Mouse (Mus musculus): Measurements from ENCODE around the gene Car2. TPM values are rescaled to one million over a fixed set of nuclear protein-coding genes. Genes with fewer than 3 reads are reported as not detected.
A peak's percentile ranks its signal among the peaks of the same experiment; 100 is the strongest.

Gene Car2
- polyA plus RNA-seq, 1 experiment from 2014 or later, result 394 TPM

- H3K27me3 ChIP-seq (ENCODE audit: control insufficient read depth, insufficient read depth, low read length), result no peaks in the 10 kb centered on the region
These were observed 24.9 kb upstream of the Car2 start for GRCm38 (mm10) chr3:14861165-14861564.

GRCm38 (mm10) chr3:14861787-14862186, 24.3 kb upstream of the Car2 start:
- no peaks in the 10 kb centered on the region for H3K4me1 ChIP-seq (ENCODE audit: control insufficient read depth, insufficient read depth, low read length)
- no peaks in the 10 kb centered on the region for H3K27me3 ChIP-seq (ENCODE audit: control insufficient read depth, insufficient read depth, low read length)
- ATAC-seq (replicated peaks; ENCODE audit: insufficient number of reproducible peaks, low FRiP score, low TSS enrichment), result no peak
- H3K4me3 ChIP-seq (ENCODE audit: low read depth, low read length), result no peak overlapping the region
- no peaks in the 10 kb centered on the region for H3K36me3 ChIP-seq (ENCODE audit: control insufficient read depth, insufficient read depth, low read length)
- H3K4me2 ChIP-seq, result no peak overlapping the region
- WGBS (ENCODE audit: insufficient replicate concordance), result 40% methylated on average over 4 of the region's 4 CpGs
- H3K9me3 ChIP-seq (replicated peaks; ENCODE audit: control insufficient read depth, low read length), result no peaks in the 10 kb centered on the region
- H3K27ac ChIP-seq (ENCODE audit: low read depth, low read length), result no peak overlapping the region
- no peak overlapping the region for H3K9ac ChIP-seq (ENCODE audit: low read depth, low read length)

More at GRCm38 (mm10) chr3:14861165-14861564, 24.9 kb upstream of the Car2 start:
- Histone ChIP-seq H3K36me3 (ENCODE audit: control insufficient read depth, insufficient read depth, low read length) (no peaks in the 10 kb centered on the region), H3K9me3 (replicated peaks; ENCODE audit: control insufficient read depth, low read length) (no peaks in the 10 kb centered on the region), H3K9ac (ENCODE audit: low read depth, low read length) (no peak overlapping the region), H3K4me3 (ENCODE audit: low read depth, low read length) (no peak overlapping the region), H3K27ac (ENCODE audit: low read depth, low read length) (no peak overlapping the region), H3K4me2 (no peak overlapping the region), H3K4me1 (ENCODE audit: control insufficient read depth, insufficient read depth, low read length) (no peaks in the 10 kb centered on the region)
- ATAC-seq (replicated peaks; ENCODE audit: insufficient number of reproducible peaks, low FRiP score, low TSS enrichment), result no peak
- WGBS (ENCODE audit: insufficient replicate concordance), result 64% methylated on average over 1 of the region's 1 CpGs

GRCm38 (mm10) chr3:14862654-14863021, 23.4 kb upstream of the Car2 start:
- Histone ChIP-seq H3K4me1 (ENCODE audit: control insufficient read depth, insufficient read depth, low read length) (no peaks in the 10 kb centered on the region), H3K36me3 (ENCODE audit: control insufficient read depth, insufficient read depth, low read length) (no peaks in the 10 kb centered on the region), H3K4me3 (ENCODE audit: low read depth, low read length) (peak overlapping the region; percentile 44), H3K9me3 (replicated peaks; ENCODE audit: control insufficient read depth, low read length) (no peaks in the 10 kb centered on the region), H3K27ac (ENCODE audit: low read depth, low read length) (no peak overlapping the region), H3K27me3 (ENCODE audit: control insufficient read depth, insufficient read depth, low read length) (no peaks in the 10 kb centered on the region), H3K4me2 (peak overlapping the region; percentile 76), H3K9ac (ENCODE audit: low read depth, low read length) (peak overlapping the region; percentile 28; the same call in 1 of the 2 replicates)
- peak; percentile 61; the same call in 1 of the 2 replicates for ATAC-seq (replicated peaks; ENCODE audit: insufficient number of reproducible peaks, low FRiP score, low TSS enrichment)
- under 1% methylated on average over 9 of the region's 9 CpGs for WGBS (ENCODE audit: insufficient replicate concordance)

GRCm38 (mm10) chr3:14863022-14863711, 22.9 kb upstream of the Car2 start, which contains the start of gene Car3:
TSS of gene Car3 (plus strand) at chr3:14863512.
- no peaks in the 10 kb centered on the region for H3K9me3 ChIP-seq (replicated peaks; ENCODE audit: control insufficient read depth, low read length)
- H3K4me3 ChIP-seq (ENCODE audit: low read depth, low read length), result peak within 1 kb of the TSS; percentile 44
- ATAC-seq (replicated peaks; ENCODE audit: insufficient number of reproducible peaks, low FRiP score, low TSS enrichment), result no peak; the same call in 1 of the 2 replicates
- no peaks in the 10 kb centered on the region for H3K36me3 ChIP-seq (ENCODE audit: control insufficient read depth, insufficient read depth, low read length)
- H3K9ac ChIP-seq (ENCODE audit: low read depth, low read length), result peak within 1 kb of the TSS; percentile 28; the same call in 1 of the 2 replicates
- H3K27me3 ChIP-seq (ENCODE audit: control insufficient read depth, insufficient read depth, low read length), result no peaks in the 10 kb centered on the region
- 1% methylated on average over 17 of the region's 18 CpGs for WGBS (ENCODE audit: insufficient replicate concordance)
- H3K4me2 ChIP-seq, result peak within 1 kb of the TSS; percentile 76
- no peak within 1 kb of the TSS for H3K27ac ChIP-seq (ENCODE audit: low read depth, low read length)
- H3K4me1 ChIP-seq (ENCODE audit: control insufficient read depth, insufficient read depth, low read length), result no peaks in the 10 kb centered on the region

GRCm38 (mm10) chr3:14863922-14864321, 22.2 kb upstream of the Car2 start:
- Histone ChIP-seq H3K4me2 (no peak overlapping the region), H3K4me3 (ENCODE audit: low read depth, low read length) (no peak overlapping the region), H3K27ac (ENCODE audit: low read depth, low read length) (no peak overlapping the region), H3K9ac (ENCODE audit: low read depth, low read length) (no peak overlapping the region), H3K4me1 (ENCODE audit: control insufficient read depth, insufficient read depth, low read length) (no peaks in the 10 kb centered on the region), H3K27me3 (ENCODE audit: control insufficient read depth, insufficient read depth, low read length) (no peaks in the 10 kb centered on the region), H3K9me3 (replicated peaks; ENCODE audit: control insufficient read depth, low read length) (no peaks in the 10 kb centered on the region), H3K36me3 (ENCODE audit: control insufficient read depth, insufficient read depth, low read length) (no peaks in the 10 kb centered on the region)
- 75% methylated on average over 2 of the region's 2 CpGs for WGBS (ENCODE audit: insufficient replicate concordance)
- ATAC-seq (replicated peaks; ENCODE audit: insufficient number of reproducible peaks, low FRiP score, low TSS enrichment), result no peak

GRCm38 (mm10) chr3:14865941-14866340, 20.1 kb upstream of the Car2 start:
- Histone ChIP-seq H3K36me3 (ENCODE audit: control insufficient read depth, insufficient read depth, low read length) (no peaks in the 10 kb centered on the region), H3K4me2 (no peak overlapping the region), H3K9ac (ENCODE audit: low read depth, low read length) (no peak overlapping the region), H3K27me3 (ENCODE audit: control insufficient read depth, insufficient read depth, low read length) (no peaks in the 10 kb centered on the region), H3K4me3 (ENCODE audit: low read depth, low read length) (no peak overlapping the region), H3K9me3 (replicated peaks; ENCODE audit: control insufficient read depth, low read length) (no peaks in the 10 kb centered on the region), H3K27ac (ENCODE audit: low read depth, low read length) (no peak overlapping the region), H3K4me1 (ENCODE audit: control insufficient read depth, insufficient read depth, low read length) (no peaks in the 10 kb centered on the region)
- no peak for ATAC-seq (replicated peaks; ENCODE audit: insufficient number of reproducible peaks, low FRiP score, low TSS enrichment)
- 82% methylated on average over 2 of the region's 2 CpGs for WGBS (ENCODE audit: insufficient replicate concordance)

- Histone ChIP-seq H3K9ac (ENCODE audit: low read depth, low read length) (no peak overlapping the region), H3K4me3 (ENCODE audit: low read depth, low read length) (no peak overlapping the region), H3K27ac (ENCODE audit: low read depth, low read length) (no peak overlapping the region), H3K36me3 (ENCODE audit: control insufficient read depth, insufficient read depth, low read length) (no peaks in the 10 kb centered on the region), H3K27me3 (ENCODE audit: control insufficient read depth, insufficient read depth, low read length) (no peaks in the 10 kb centered on the region), H3K9me3 (replicated peaks; ENCODE audit: control insufficient read depth, low read length) (no peaks in the 10 kb centered on the region), H3K4me1 (ENCODE audit: control insufficient read depth, insufficient read depth, low read length) (no peaks in the 10 kb centered on the region), H3K4me2 (peak overlapping the region; percentile 34)
- ATAC-seq (replicated peaks; ENCODE audit: insufficient number of reproducible peaks, low FRiP score, low TSS enrichment), result 0 out of 2 replicates have a peak, but pooled peaks have one; percentile 49
- 30% methylated on average over 11 of the region's 11 CpGs for whole genome bisulfite sequencing (ENCODE audit: insufficient replicate concordance)
These were observed 16.3 kb upstream of the Car2 start for GRCm38 (mm10) chr3:14869779-14870178.

GRCm38 (mm10) chr3:14870528-14870927, 15.5 kb upstream of the Car2 start:
- ATAC-seq (replicated peaks; ENCODE audit: insufficient number of reproducible peaks, low FRiP score, low TSS enrichment), result no peak
- no peak overlapping the region for H3K9ac ChIP-seq (ENCODE audit: low read depth, low read length)
- H3K36me3 ChIP-seq (ENCODE audit: control insufficient read depth, insufficient read depth, low read length), result no peaks in the 10 kb centered on the region
- H3K27me3 ChIP-seq (ENCODE audit: control insufficient read depth, insufficient read depth, low read length), result no peaks in the 10 kb centered on the region
- no peak overlapping the region for H3K27ac ChIP-seq (ENCODE audit: low read depth, low read length)
- H3K4me3 ChIP-seq (ENCODE audit: low read depth, low read length), result no peak overlapping the region
- no peaks in the 10 kb centered on the region for H3K4me1 ChIP-seq (ENCODE audit: control insufficient read depth, insufficient read depth, low read length)
- H3K9me3 ChIP-seq (replicated peaks; ENCODE audit: control insufficient read depth, low read length), result no peaks in the 10 kb centered on the region
- WGBS (ENCODE audit: insufficient replicate concordance), result 7% methylated on average over 1 of the region's 1 CpGs
- no peak overlapping the region for H3K4me2 ChIP-seq

- Histone ChIP-seq H3K27me3 (ENCODE audit: control insufficient read depth, insufficient read depth, low read length) (no peaks in the 10 kb centered on the region), H3K9me3 (replicated peaks; ENCODE audit: control insufficient read depth, low read length) (no peaks in the 10 kb centered on the region), H3K4me2 (no peak overlapping the region), H3K27ac (ENCODE audit: low read depth, low read length) (no peak overlapping the region), H3K36me3 (ENCODE audit: control insufficient read depth, insufficient read depth, low read length) (no peaks in the 10 kb centered on the region), H3K4me3 (ENCODE audit: low read depth, low read length) (no peak overlapping the region), H3K9ac (ENCODE audit: low read depth, low read length) (no peak overlapping the region), H3K4me1 (ENCODE audit: control insufficient read depth, insufficient read depth, low read length) (no peaks in the 10 kb centered on the region)
- 37% methylated on average over 7 of the region's 7 CpGs for WGBS (ENCODE audit: insufficient replicate concordance)
- no peak for ATAC-seq (replicated peaks; ENCODE audit: insufficient number of reproducible peaks, low FRiP score, low TSS enrichment)
These were observed 14.7 kb upstream of the Car2 start for GRCm38 (mm10) chr3:14871386-14871785.
